Comparison of ENCODE assay signal across 10 mouse cellular contexts in the genomic region with DNA sequence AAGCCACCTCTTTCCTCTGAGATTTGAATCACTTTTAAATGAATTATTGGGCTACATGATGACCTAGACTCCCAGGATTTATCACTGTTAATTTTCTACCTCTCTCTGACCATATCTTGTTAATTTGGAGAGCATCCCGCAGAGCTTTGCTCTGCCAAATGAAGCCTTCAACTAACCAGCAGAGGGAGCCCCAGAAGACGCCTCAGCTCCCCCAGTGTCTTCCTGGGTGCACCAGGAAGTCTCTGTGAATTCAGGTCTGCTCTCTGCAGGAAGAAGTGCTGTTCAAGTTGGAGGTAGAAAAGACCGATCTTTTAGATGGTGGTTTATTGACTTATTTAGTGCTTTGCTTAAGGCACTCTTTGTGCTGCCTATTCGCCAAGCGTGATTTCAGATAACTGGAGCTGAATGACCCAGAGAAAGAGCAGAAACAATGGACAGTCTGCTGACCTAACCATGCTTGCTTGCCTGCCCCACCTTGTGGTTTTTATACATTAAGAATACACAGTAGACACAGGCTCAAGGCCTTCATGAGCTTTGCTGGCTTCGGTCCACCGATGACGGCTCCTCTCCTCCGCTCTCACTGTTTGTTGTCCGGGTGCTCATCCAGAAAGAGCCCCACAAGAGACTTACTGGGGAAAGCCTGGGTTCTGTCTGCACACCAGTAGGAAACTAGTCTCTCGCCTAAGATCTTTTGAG. TPM values are rescaled to one million over a fixed set of nuclear protein-coding genes. Genes with fewer than 3 reads are reported as not detected.
DNase-seq lines count a peak whose midpoint lies in the region; ATAC-seq and TF ChIP-seq lines count a peak whose summit lies in the region.
"Had no signal": no experiment of that assay in that cellular context is flagged by ENCODE, and none has a peak within 500 bp of the region (broad histone marks: within the 10 kb centered on the region; RNA-seq: fewer than 3 reads in every experiment).

No protein-coding gene starts in this region.

- no peaks in the 10 kb centered on the region for H3K27me3 ChIP-seq in liver, adult 2 months (ENCODE audit: control insufficient read depth, insufficient read depth, low read length)
- no peaks in the 10 kb centered on the region for H3K27me3 ChIP-seq in liver, embryonic 12.5 days (replicated peaks)
- H3K27me3 ChIP-seq in forebrain, embryonic 15.5 days = no peaks in the 10 kb centered on the region
- no peaks in the 10 kb centered on the region for H3K27me3 ChIP-seq in stomach, embryonic 15.5 days (replicated peaks)

- H3K9ac ChIP-seq in liver, adult 2 months (ENCODE audit: low read depth, low read length) = no peak overlapping the region
- H3K9ac ChIP-seq in liver, embryonic 12.5 days = no peak overlapping the region
- H3K9ac ChIP-seq in forebrain, embryonic 15.5 days (replicated peaks) = no peak overlapping the region
- H3K9ac ChIP-seq in stomach, embryonic 15.5 days = no peak overlapping the region

- ATAC-seq in cerebellum, adult (ENCODE audit: insufficient number of reproducible peaks, low FRiP score, low TSS enrichment) = peak; percentile 58; the same call in 1 of the 2 replicates
- ATAC-seq in liver, embryonic 12.5 days = no peak
- peak; percentile 93 for ATAC-seq in activated CD4-positive, CD25-positive, alpha-beta regulatory T cell, adult 4 months
- ATAC-seq in forebrain, embryonic 15.5 days (replicated peaks) = peak; percentile 69; the same call in 1 of the 2 replicates
- ATAC-seq in stomach, embryonic 15.5 days (ENCODE audit: insufficient read depth, low FRiP score, low read depth) = no peak; the same call in 1 of the 2 replicates

- no peaks in the 10 kb centered on the region for H3K79me2 ChIP-seq in liver, adult 2 months (ENCODE audit: control insufficient read depth, insufficient read depth, low read length)

- no peak for TF ChIP-seq POLR2A in liver, adult 2 months (IDR thresholded peaks at IDR 0.05; ENCODE audit: extremely low read depth, insufficient read depth, low read length)

- no peak overlapping the region for H3K4me3 ChIP-seq in liver, adult 2 months (ENCODE audit: insufficient read depth, low read depth, low read length)
- H3K4me3 ChIP-seq in liver, embryonic 12.5 days = no peak overlapping the region
- no peak overlapping the region for H3K4me3 ChIP-seq in forebrain, embryonic 15.5 days
- no peak overlapping the region for H3K4me3 ChIP-seq in stomach, embryonic 15.5 days (replicated peaks)
- H3K4me3 ChIP-seq: myocyte had no signal

- no peaks in the 10 kb centered on the region for H3K9me3 ChIP-seq in liver, embryonic 12.5 days (replicated peaks)
- H3K9me3 ChIP-seq in forebrain, embryonic 15.5 days = no peaks in the 10 kb centered on the region
- no peaks in the 10 kb centered on the region for H3K9me3 ChIP-seq in stomach, embryonic 15.5 days

- no peaks in the 10 kb centered on the region for H3K36me3 ChIP-seq in liver, adult 2 months (ENCODE audit: control insufficient read depth, insufficient read depth, low read length)
- H3K36me3 ChIP-seq in liver, embryonic 12.5 days = no peaks in the 10 kb centered on the region
- H3K36me3 ChIP-seq in forebrain, embryonic 15.5 days = no peaks in the 10 kb centered on the region
- no peaks in the 10 kb centered on the region for H3K36me3 ChIP-seq in stomach, embryonic 15.5 days

- DNase-seq in cerebellum, adult 11-12 months = no peak
- DNase-seq in liver, adult 2 months (ENCODE audit: extremely low read depth, low read depth, low spot score) = peak; percentile 28
- DNase-seq in lung, adult 18-20 months = peak; percentile 7 to 12

- H3K27ac ChIP-seq in liver, adult 2 months (replicated peaks; ENCODE audit: insufficient read depth, low read depth, low read length) = no peak overlapping the region
- no peak overlapping the region for H3K27ac ChIP-seq in liver, embryonic 12.5 days
- no peak overlapping the region for H3K27ac ChIP-seq in forebrain, embryonic 15.5 days (replicated peaks)
- peak overlapping the region; percentile 31; the same call in 1 of the 2 replicates for H3K27ac ChIP-seq in stomach, embryonic 15.5 days

- no peak overlapping the region for H3K4me2 ChIP-seq in liver, embryonic 12.5 days
- H3K4me2 ChIP-seq in forebrain, embryonic 15.5 days (replicated peaks) = no peak overlapping the region
- 0 out of 2 replicates have a peak overlapping the region, but pooled peaks have one; percentile 5 for H3K4me2 ChIP-seq in stomach, embryonic 15.5 days

- 69% methylated on average over 11 of the region's 11 CpGs for WGBS in liver, adult 2 months
- 73% methylated on average over 11 of the region's 11 CpGs for WGBS in liver, embryonic 12.5 days (ENCODE audit: insufficient replicate concordance)
- WGBS in forebrain, embryonic 15.5 days = 69% methylated on average over 11 of the region's 11 CpGs
- 69% methylated on average over 11 of the region's 11 CpGs for WGBS in stomach, embryonic 15.5 days

- H3K4me1 ChIP-seq in liver, adult 2 months (ENCODE audit: control insufficient read depth, insufficient read depth, low read length) = no peaks in the 10 kb centered on the region
- H3K4me1 ChIP-seq in liver, embryonic 12.5 days = no peaks in the 10 kb centered on the region
- H3K4me1 ChIP-seq in forebrain, embryonic 15.5 days = no peaks in the 10 kb centered on the region
- H3K4me1 ChIP-seq in stomach, embryonic 15.5 days = no peaks in the 10 kb centered on the region

- TF ChIP-seq CTCF in liver, adult 2 months (IDR thresholded peaks at IDR 0.05; ENCODE audit: low read depth, low read length) = peak; percentile 72

RNA-seq across cellular contexts. Expression of gene Tshr, which starts 38.9 kb away (rescaled TPM):
- total RNA-seq in liver, adult 2 months (2014; rRNA removed) = 0.13 TPM in 1 of 2 replicates, not detected in the other
- not detected in 2 replicates for polyA plus RNA-seq in liver, adult 2 months (2012; rRNA removed)
- 0.05 TPM in 1 of 2 replicates, not detected in the other for polyA plus RNA-seq in liver, embryonic 12.5 days (2016; fragmentation: Nextera tagmentation; extraction: Ambion mirVana)
- not detected for polyA plus RNA-seq in activated CD4-positive, CD25-positive, alpha-beta regulatory T cell, adult 4 months (2017; shearing (Covaris generic))
- 1.1 and 1.6 TPM in 2 replicates for polyA plus RNA-seq in forebrain, embryonic 15.5 days (2015; fragmentation: Nextera tagmentation; extraction: Ambion mirVana)
- 0.53 and 0.63 TPM in 2 replicates for polyA plus RNA-seq in stomach, embryonic 15.5 days (2015; fragmentation: Nextera tagmentation; extraction: Ambion mirVana)
- total RNA-seq: hematopoietic stem cell, adult 5-6 weeks had no signal
- polyA plus RNA-seq: myocyte had no signal

RNA-seq across cellular contexts. Expression of gene Cep128, which starts 39.1 kb away (rescaled TPM):
- total RNA-seq in liver, adult 2 months (2014; rRNA removed) = 1.2 and 1.6 TPM in 2 replicates
- polyA plus RNA-seq in liver, adult 2 months (2012; rRNA removed) = 0.55 and 0.67 TPM in 2 replicates
- polyA plus RNA-seq in liver, embryonic 12.5 days (2016; fragmentation: Nextera tagmentation; extraction: Ambion mirVana) = 13.8 and 15.1 TPM in 2 replicates
- polyA plus RNA-seq in activated CD4-positive, CD25-positive, alpha-beta regulatory T cell, adult 4 months (2017; shearing (Covaris generic)) = 10 to 100 TPM in 1 of 2 experiments, 1 to 10 TPM in 1; 7.6 to 14.4 TPM
- 6.3 and 7.1 TPM in 2 replicates for polyA plus RNA-seq in forebrain, embryonic 15.5 days (2015; fragmentation: Nextera tagmentation; extraction: Ambion mirVana)
- 8.0 and 8.4 TPM in 2 replicates for polyA plus RNA-seq in stomach, embryonic 15.5 days (2015; fragmentation: Nextera tagmentation; extraction: Ambion mirVana)

Comparison
In these comparisons a context has a peak if more than half of its experiments do, and no peak if none do; other contexts are left out.
1. ATAC-seq: peak in cerebellum, adult (single experiment), activated CD4-positive, CD25-positive, alpha-beta regulatory T cell, adult 4 months (single experiment) and forebrain, embryonic 15.5 days (single experiment); none in liver, embryonic 12.5 days (single experiment) and stomach, embryonic 15.5 days (single experiment).